Mouse (Mus musculus): ENCODE results near the gene Gm49711.

DNA sequence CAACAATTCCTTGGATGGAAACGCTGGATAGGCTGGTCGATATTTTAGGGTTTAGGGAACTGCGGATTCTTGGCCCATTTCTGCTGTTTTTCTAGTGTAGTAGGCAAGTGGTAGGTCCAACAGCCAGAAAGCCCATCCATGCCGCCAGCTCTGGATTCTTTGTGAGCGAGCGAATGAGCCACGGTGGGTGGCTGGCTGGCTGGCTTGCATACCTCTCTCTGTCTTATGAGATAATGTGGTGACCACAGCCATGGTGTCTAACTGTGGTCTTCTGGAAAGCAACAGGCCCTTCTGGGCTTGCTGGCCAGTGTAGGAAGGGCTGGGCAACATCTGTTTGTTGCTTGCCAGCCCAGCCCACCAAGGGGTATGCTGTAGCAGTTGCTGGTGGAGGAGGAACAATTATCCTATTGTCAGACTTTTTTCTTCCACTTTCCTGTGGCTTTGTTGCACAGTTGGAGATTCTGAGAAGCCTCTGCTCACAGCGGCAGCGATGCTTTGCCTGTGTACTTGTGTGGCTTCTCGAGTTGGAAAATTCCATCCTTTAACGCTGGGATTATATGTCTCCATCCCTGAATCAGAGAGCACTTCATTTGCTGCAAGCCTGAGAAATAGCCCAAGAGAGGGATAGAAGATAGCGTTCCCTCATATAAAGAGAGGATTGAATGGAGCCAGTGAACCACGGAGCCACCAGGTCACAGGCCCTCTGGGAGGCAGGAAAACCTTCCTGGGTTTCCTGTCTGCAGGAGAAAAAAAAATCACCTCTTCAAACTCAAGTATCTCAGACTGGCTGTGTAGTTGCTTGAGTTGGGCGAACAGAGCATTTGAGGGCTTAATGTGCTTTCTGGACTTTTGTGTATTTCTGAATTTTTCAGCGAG is 81.5 kb downstream of the Gm49711 start:
- TF ChIP-seq POLR2A (IDR thresholded peaks at IDR 0.05; ENCODE audit: control insufficient read depth, low read depth, low read length) = no peak
- TF ChIP-seq CTCF (IDR thresholded peaks at IDR 0.05; ENCODE audit: control insufficient read depth, insufficient read depth, insufficient replicate concordance, low read depth, low read length) = no peak
